Mouse (Mus musculus) heart, embryonic 16.5 days (tissue): ENCODE data around the gene Zfp286. TPM values are rescaled to one million over a fixed set of nuclear protein-coding genes. Genes with fewer than 3 reads are reported as not detected.

Source experiments
- ATAC-seq: fragments of 200-750 bp; cut with Nextera tagmentation; replicated peaks from 2 replicates; pipeline ENCODE4 v1.8.0; 2017; ENCODE audit warnings: moderate number of reproducible peaks; ENCODE audit not compliant: insufficient read depth, low FRiP score; ENCODE audit errors: extremely low read depth
- H3K27ac ChIP-seq: fragments of 300-500 bp; sonication (generic); 2 replicates; pipeline ENCODE4 v1.5.1; 2014; ENCODE audit warnings: mild to moderate bottlenecking, low read length, control low read depth, moderate library complexity
- H3K27me3 ChIP-seq: fragments of 300-500 bp; sonication (generic); 2 replicates; pipeline ENCODE4 v1.6.1; 2014; ENCODE audit warnings: low read length, mixed read lengths; ENCODE audit not compliant: control insufficient read depth, insufficient read depth
- H3K36me3 ChIP-seq: fragments of 300-500 bp; sonication (generic); 2 replicates; pipeline ENCODE4 v1.6.1; 2014; ENCODE audit not compliant: control insufficient read depth, insufficient read depth
- H3K4me1 ChIP-seq: fragments of 300-500 bp; sonication (generic); 2 replicates; pipeline ENCODE4 v1.6.1; 2014; ENCODE audit warnings: low read length, mixed read lengths; ENCODE audit not compliant: control insufficient read depth, insufficient read depth
- H3K4me2 ChIP-seq: fragments of 300-500 bp; sonication (generic); 2 replicates; pipeline ENCODE4 v1.6.1; 2014; ENCODE audit warnings: low read depth, mild to moderate bottlenecking, control low read depth, low read length
- H3K4me3 ChIP-seq: fragments of 300-500 bp; sonication (generic); 2 replicates; pipeline ENCODE4 v1.5.1; 2014; ENCODE audit warnings: mild to moderate bottlenecking, control low read depth, low read length
- H3K9ac ChIP-seq: fragments of 300-500 bp; sonication (generic); 2 replicates; pipeline ENCODE4 v1.6.1; 2014; ENCODE audit warnings: low read length, control low read depth
- H3K9me3 ChIP-seq: fragments of 300-500 bp; sonication (generic); replicated peaks from 2 replicates; pipeline ENCODE4 v1.6.1; 2016; ENCODE audit warnings: low read length; ENCODE audit not compliant: control insufficient read depth
- WGBS: fragments of 180-500 bp; shearing (Covaris S2); extraction: QIAGEN DNeasy Blood & Tissue Kit; methylation state at CpG from one replicate; pipeline ENCODE4 v1.1.7; 2014; 5-methylcytosine and 5-hydroxymethylcytosine counted together
- polyA plus RNA-seq: library from polyadenylated mRNA; unstranded; fragments of >200 nt; fragmentation: Nextera tagmentation; extraction: Ambion mirVana; gene quantifications from 2 replicates; pipeline ENCODE4 v1.2.1, GENCODE M21; 2015

Zfp286 gene
- polyA plus RNA-seq, 1 experiment from 2014 or later = 8.7 TPM

GRCm38 (mm10) chr11:62744103-62744502 lies 45.2 kb downstream of the Zfp286 start:
- Histone ChIP-seq H3K4me3 (no peak overlapping the region), H3K9me3 (no peaks in the 10 kb centered on the region), H3K27ac (no peak overlapping the region), H3K36me3 (no peaks in the 10 kb centered on the region), H3K4me1 (peaks cover 5% of the 10 kb centered on the region), H3K4me2 (no peak overlapping the region), H3K27me3 (peaks cover 9% of the 10 kb centered on the region), H3K9ac (no peak overlapping the region)
- WGBS = 45% methylated on average over 5 of the region's 5 CpGs
- ATAC-seq = no peak

GRCm38 (mm10) chr11:62742261-62742957 lies 46.9 kb downstream of the Zfp286 start:
- no peaks in the 10 kb centered on the region for H3K9me3 ChIP-seq
- no peaks in the 10 kb centered on the region for H3K36me3 ChIP-seq
- H3K4me3 ChIP-seq = no peak overlapping the region
- no peak overlapping the region for H3K4me2 ChIP-seq
- peaks cover 6% of the 10 kb centered on the region; the same call in 1 of the 2 replicates for H3K27me3 ChIP-seq
- H3K9ac ChIP-seq = no peak overlapping the region
- H3K27ac ChIP-seq = no peak overlapping the region
- no peak for ATAC-seq
- peaks cover 5% of the 10 kb centered on the region for H3K4me1 ChIP-seq
- WGBS = 71% methylated on average over 10 of the region's 10 CpGs

- WGBS = 75% methylated on average over 2 of the region's 2 CpGs
- no peak overlapping the region for H3K9ac ChIP-seq
- H3K36me3 ChIP-seq = no peaks in the 10 kb centered on the region
- no peak overlapping the region for H3K4me3 ChIP-seq
- H3K27me3 ChIP-seq = 0 out of 2 replicates have a peak, but pooled peaks cover 3% of the 10 kb centered on the region
- no peak overlapping the region for H3K27ac ChIP-seq
- peaks cover 5% of the 10 kb centered on the region for H3K4me1 ChIP-seq
- H3K9me3 ChIP-seq = no peaks in the 10 kb centered on the region
- no peak for ATAC-seq
- H3K4me2 ChIP-seq = no peak overlapping the region
These were observed 48.1 kb downstream of the Zfp286 start for GRCm38 (mm10) chr11:62741186-62741585.

- no peaks in the 10 kb centered on the region for H3K36me3 ChIP-seq
- peaks cover 5% of the 10 kb centered on the region; the same call in 1 of the 2 replicates for H3K4me1 ChIP-seq
- WGBS = 79% methylated on average over 3 of the region's 3 CpGs
- no peak for ATAC-seq
- no peaks in the 10 kb centered on the region for H3K9me3 ChIP-seq
- H3K27me3 ChIP-seq = no peaks in the 10 kb centered on the region
- H3K9ac ChIP-seq = no peak overlapping the region
- no peak overlapping the region for H3K4me2 ChIP-seq
- H3K27ac ChIP-seq = no peak overlapping the region
- no peak overlapping the region for H3K4me3 ChIP-seq
These were observed 56.6 kb downstream of the Zfp286 start for GRCm38 (mm10) chr11:62732665-62733064.

DNA sequence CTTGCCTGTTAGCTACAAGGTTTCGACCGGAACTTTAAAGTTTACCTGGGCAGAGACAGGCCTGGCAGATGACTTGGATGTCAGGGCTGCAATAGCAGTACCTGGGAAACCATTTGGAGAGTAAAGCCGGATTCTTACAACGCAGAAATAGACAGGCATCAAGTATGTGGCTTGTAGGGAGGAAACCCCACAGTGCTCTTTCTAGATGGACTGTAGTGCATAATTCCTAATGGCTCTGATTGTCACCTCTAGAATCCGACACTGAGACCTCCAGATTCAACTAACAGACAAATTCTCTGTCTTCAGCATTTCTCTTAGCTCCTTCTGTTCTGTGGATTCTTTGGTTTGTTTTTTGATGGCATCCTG lies 57.3 kb downstream of the Zfp286 start:
- Histone ChIP-seq H3K4me3 (peak overlapping the region; percentile 83), H3K27me3 (no peaks in the 10 kb centered on the region), H3K4me1 (peaks cover 5% of the 10 kb centered on the region; the same call in 1 of the 2 replicates), H3K36me3 (no peaks in the 10 kb centered on the region), H3K9me3 (no peaks in the 10 kb centered on the region), H3K9ac (peak overlapping the region; percentile 86), H3K4me2 (peak overlapping the region; percentile 95), H3K27ac (no peak overlapping the region)
- no peak for ATAC-seq
- 23% methylated on average over 5 of the region's 5 CpGs for WGBS

DNA sequence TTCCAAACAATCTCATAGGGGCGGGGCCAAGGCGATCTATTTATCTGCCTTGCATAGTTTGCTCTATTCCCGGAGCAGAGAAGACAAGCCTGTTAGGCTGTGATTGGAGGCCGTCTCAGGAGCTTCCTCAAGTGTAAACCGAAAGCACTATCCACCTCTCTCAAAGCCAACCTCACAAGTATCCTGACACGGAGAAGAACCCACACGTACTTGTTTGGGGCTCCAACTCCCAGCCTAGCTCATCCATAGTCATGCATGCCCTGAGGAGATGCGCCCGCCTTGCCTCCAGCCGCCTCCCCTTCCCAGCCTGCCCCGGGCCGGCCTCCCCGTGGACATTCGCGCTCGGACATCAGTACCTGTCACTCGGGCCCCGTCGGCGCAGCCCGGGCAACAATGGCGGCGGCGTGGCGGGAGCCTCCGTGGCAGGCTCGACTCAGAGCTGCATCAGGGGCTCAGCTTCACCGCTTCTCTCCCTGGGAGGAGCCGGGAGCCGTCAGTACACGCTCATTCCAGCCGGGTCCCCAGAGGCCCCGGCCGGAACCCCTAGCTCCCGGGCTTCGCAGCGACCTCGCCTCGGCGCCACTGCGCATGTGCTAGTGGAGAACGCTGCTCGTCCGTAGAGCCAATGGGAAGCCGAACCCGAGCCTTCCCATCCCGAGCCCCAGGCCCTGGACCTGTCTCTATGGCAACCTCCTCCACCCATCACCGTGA lies 57.8 kb downstream of the Zfp286 start, which contains the start of gene Zfp287:
Gene Zfp287 (minus strand): TSS at position 595 of the 711 bp plus-strand sequence.
- Histone ChIP-seq H3K27me3 (no peaks in the 10 kb centered on the region), H3K4me3 (peak within 1 kb of the TSS; percentile 83), H3K9ac (peak within 1 kb of the TSS; percentile 86), H3K36me3 (no peaks in the 10 kb centered on the region), H3K4me2 (peak within 1 kb of the TSS; percentile 95), H3K27ac (peak within 1 kb of the TSS; percentile 67), H3K9me3 (no peaks in the 10 kb centered on the region), H3K4me1 (peaks cover 5% of the 10 kb centered on the region; the same call in 1 of the 2 replicates)
- WGBS = under 1% methylated on average over 48 of the region's 48 CpGs
- ATAC-seq = peak; percentile 93

DNA sequence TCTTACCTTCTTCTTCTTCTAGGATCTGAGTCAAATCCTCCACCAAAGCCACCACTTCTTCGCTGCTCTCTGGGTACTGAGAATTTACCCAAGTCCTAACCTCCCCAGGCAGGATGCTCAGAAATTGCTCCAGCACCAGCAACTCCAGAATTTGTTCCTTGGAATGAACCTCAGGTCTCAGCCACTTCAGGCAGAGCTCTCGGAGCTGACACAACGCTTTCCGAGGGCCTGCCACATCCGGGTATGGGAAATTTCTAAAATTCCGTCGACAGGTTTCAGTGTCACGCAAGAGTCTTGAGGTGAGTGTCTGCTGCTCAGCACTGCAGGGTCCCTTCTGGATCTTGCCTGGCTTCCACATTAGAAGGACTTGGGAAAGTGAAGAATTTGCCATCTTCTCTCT lies 61.0 kb downstream of the Zfp286 start:
- ATAC-seq = no peak
- H3K4me3 ChIP-seq = no peak overlapping the region
- 77% methylated on average over 8 of the region's 8 CpGs for WGBS
- H3K4me2 ChIP-seq = no peak overlapping the region
- H3K27ac ChIP-seq = no peak overlapping the region
- H3K9me3 ChIP-seq = no peaks in the 10 kb centered on the region
- peaks cover 5% of the 10 kb centered on the region; the same call in 1 of the 2 replicates for H3K4me1 ChIP-seq
- H3K36me3 ChIP-seq = no peaks in the 10 kb centered on the region
- H3K27me3 ChIP-seq = no peaks in the 10 kb centered on the region
- H3K9ac ChIP-seq = no peak overlapping the region

DNA sequence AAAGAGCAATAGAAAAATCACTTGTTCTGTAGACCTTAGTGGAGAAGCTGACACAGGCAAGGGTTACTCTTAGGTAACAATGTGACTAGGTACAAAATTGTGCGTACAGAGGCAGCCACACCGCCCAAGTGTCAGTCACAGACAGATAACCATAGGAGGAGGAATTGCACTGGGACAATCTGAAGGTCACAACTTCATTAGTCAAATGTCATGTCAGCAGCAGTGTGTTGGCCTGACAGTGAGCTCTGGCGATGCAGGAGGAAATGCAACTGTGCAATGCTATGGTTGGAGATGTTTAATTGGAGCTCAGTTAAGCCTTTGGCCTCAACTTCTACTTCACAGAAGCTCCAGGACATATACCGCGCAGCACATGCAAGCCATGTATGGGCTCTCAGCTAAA lies 78.6 kb downstream of the Zfp286 start:
- H3K9me3 ChIP-seq = no peaks in the 10 kb centered on the region
- no peak overlapping the region for H3K27ac ChIP-seq
- no peak overlapping the region for H3K9ac ChIP-seq
- ATAC-seq = peak; percentile 41; the same call in 1 of the 2 replicates
- WGBS = 60% methylated on average over 5 of the region's 5 CpGs
- H3K4me3 ChIP-seq = no peak overlapping the region
- H3K4me1 ChIP-seq = no peaks in the 10 kb centered on the region
- H3K4me2 ChIP-seq = no peak overlapping the region
- H3K36me3 ChIP-seq = peaks cover 17% of the 10 kb centered on the region
- H3K27me3 ChIP-seq = no peaks in the 10 kb centered on the region

GRCm38 (mm10) chr11:62708252-62708651 lies 81.0 kb downstream of the Zfp286 start:
- Histone ChIP-seq H3K36me3 (peaks cover 3% of the 10 kb centered on the region; the same call in 1 of the 2 replicates), H3K27ac (no peak overlapping the region), H3K4me1 (no peaks in the 10 kb centered on the region), H3K4me2 (no peak overlapping the region), H3K27me3 (no peaks in the 10 kb centered on the region), H3K9me3 (no peaks in the 10 kb centered on the region), H3K4me3 (no peak overlapping the region), H3K9ac (no peak overlapping the region)
- ATAC-seq = no peak
- WGBS = 62% methylated on average over 7 of the region's 7 CpGs
